Mouse (Mus musculus): ENCODE results near the gene Tmc5.

DNA sequence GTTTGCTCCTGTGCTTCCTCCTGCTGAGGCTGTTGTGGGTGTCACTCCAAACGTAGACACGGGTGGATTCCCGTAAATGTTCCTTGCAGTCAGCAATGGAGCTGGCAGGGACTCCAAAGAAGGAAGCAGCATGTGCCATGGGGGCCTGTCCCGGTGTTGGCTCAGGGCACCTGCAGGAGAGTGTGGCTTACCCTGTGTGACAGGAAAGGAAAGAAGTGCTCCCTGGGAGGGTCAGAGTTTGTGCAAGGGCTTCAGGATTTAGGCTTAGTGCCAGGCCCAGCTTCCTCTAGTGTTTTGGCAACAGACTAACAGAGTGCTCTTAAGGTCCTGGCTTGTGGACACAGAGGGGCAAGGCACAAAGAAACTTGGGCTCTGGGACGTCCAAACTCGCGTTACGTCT is 7.7 kb downstream of the Tmc5 start:
- TF ChIP-seq MAFK (IDR thresholded peaks at IDR 0.05; ENCODE audit: insufficient read depth, low read depth, low read length) (no peak), ZC3H11A (IDR thresholded peaks at IDR 0.05; ENCODE audit: borderline replicate concordance, low read depth, low read length) (no peak)
